Mouse (Mus musculus): ENCODE data around the gene Dnm3. TPM values are rescaled to one million over a fixed set of nuclear protein-coding genes. Genes with fewer than 3 reads are reported as not detected.

Gene Dnm3
- polyA plus RNA-seq, 1 experiment from 2014 or later, result 11.3 TPM

DNA sequence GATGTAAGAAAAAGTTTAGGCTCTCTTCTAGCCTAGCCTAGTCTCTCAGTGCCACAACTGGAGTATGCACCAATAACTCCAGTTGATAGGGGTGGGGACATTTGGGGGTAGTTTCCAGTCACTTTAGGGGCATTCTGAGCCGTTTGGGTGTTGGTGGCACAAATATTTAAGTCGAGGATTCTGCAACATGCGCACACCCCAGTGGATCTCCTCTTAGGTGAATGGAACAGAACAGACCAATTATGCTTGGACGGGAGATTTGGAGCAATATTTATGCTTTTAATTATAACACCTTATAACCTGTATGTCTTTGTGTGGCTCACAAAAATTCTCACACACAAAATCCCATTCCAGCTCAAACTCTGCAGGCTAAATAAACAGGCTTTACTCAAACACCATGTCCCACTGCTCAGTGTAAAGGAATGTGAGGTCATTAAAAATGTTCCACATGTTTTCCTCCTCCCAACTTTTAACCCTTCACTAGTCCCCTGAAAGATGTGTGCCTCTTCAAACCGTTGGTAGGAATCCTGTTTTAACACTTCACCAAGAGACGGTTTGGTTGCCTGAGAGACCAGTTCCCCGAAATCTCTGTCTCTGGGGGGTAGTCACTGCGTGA is 462.5 kb downstream of the Dnm3 start:
- Histone ChIP-seq H3K9ac (replicated peaks; ENCODE audit: low read length) (no peak overlapping the region), H3K36me3 (replicated peaks; ENCODE audit: control insufficient read depth, insufficient read depth, low read depth, low read length) (no peaks in the 10 kb centered on the region), H3K27ac (replicated peaks; ENCODE audit: low read depth, low read length) (peak overlapping the region; percentile 95), H3K9me3 (replicated peaks; ENCODE audit: control insufficient read depth, low read length) (no peaks in the 10 kb centered on the region), H3K4me2 (ENCODE audit: low read depth, low read length) (no peak overlapping the region), H3K27me3 (ENCODE audit: control insufficient read depth, insufficient read depth, low read length) (no peaks in the 10 kb centered on the region), H3K4me1 (ENCODE audit: control insufficient read depth, insufficient read depth, low read length) (peaks cover 2% of the 10 kb centered on the region; the same call in 1 of the 2 replicates), H3K4me3 (ENCODE audit: low read depth, low read length) (no peak overlapping the region)
- WGBS, result 31% methylated on average over 8 of the region's 8 CpGs
- DNase-seq (ENCODE audit: low spot score) (peak; percentile 74), ATAC-seq (replicated peaks; ENCODE audit: insufficient number of reproducible peaks, low FRiP score, low TSS enrichment, low read depth) (no peak)

DNA sequence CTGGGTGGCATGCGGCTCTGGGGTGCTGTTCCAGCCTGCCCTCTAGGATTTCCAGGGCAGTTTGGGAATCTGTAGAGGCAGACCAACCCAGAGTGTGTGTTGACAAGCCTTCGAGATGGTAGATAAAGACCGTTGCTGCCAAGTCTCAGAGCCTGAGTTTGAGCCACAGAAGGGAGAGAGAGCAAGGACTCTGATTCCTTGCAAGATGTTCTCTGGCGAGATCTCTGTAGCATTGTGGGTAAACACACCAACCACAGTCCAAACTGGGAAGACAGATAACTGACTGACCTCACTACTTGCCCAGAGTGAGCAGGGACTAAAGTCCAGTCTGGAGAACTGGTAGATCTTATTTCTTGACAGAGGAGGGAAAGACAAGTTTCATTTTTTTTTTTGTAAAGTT is 464.3 kb downstream of the Dnm3 start:
- WGBS, result 72% methylated on average over 4 of the region's 4 CpGs
- ATAC-seq (replicated peaks; ENCODE audit: insufficient number of reproducible peaks, low FRiP score, low TSS enrichment, low read depth), result no peak

DNA sequence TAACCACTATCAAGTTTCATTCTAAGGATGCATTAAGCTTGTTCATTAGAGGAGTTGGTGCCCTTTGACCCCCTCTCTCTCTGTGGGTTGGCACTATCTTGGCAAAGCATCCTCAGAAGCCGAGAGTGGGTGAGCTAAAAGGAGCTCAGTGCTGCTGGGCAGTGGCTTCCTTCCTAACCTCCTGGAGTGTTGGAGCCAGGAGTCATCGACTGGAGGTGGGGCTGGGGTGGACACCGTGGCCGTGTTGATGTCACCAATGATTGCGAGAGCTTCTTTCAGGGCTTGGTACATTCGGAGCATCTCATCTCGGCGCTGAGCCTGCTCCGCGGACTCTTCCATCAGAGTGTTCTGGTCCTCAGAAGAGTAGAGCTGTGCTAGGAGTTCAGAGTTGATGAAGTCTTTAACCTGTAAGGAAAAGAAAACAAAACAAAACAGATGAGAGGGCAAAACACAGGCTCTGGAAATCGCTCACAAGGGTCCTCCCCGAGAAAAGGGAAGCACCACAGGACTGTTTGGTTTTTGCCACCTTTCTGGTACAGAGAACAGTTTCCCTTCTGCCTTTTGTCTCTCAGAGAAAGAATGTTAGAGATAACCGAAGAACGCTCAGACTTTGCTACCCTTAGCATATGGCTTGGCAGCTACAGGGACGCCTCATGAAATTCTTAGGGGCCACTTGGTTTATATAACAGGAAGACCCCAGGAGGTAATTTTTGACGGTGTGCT is 466.1 kb downstream of the Dnm3 start:
- no peaks in the 10 kb centered on the region for H3K27me3 ChIP-seq (ENCODE audit: control insufficient read depth, insufficient read depth, low read length)
- no peak overlapping the region for H3K27ac ChIP-seq (replicated peaks; ENCODE audit: low read depth, low read length)
- DNase-seq (ENCODE audit: low spot score) (no peak), ATAC-seq (replicated peaks; ENCODE audit: insufficient number of reproducible peaks, low FRiP score, low TSS enrichment, low read depth) (no peak)
- H3K36me3 ChIP-seq (replicated peaks; ENCODE audit: control insufficient read depth, insufficient read depth, low read depth, low read length), result no peaks in the 10 kb centered on the region
- no peak overlapping the region for H3K4me3 ChIP-seq (ENCODE audit: low read depth, low read length)
- peaks cover 8% of the 10 kb centered on the region for H3K4me1 ChIP-seq (ENCODE audit: control insufficient read depth, insufficient read depth, low read length)
- H3K9ac ChIP-seq (replicated peaks; ENCODE audit: low read length), result no peak overlapping the region
- WGBS, result 78% methylated on average over 16 of the region's 16 CpGs
- no peak overlapping the region for H3K4me2 ChIP-seq (ENCODE audit: low read depth, low read length)
- H3K9me3 ChIP-seq (replicated peaks; ENCODE audit: control insufficient read depth, low read length), result no peaks in the 10 kb centered on the region

More for the DNA sequence above, 464.3 kb downstream of the Dnm3 start:
- H3K9me3 ChIP-seq (replicated peaks; ENCODE audit: control insufficient read depth, low read length), result no peaks in the 10 kb centered on the region
- no peak overlapping the region for H3K9ac ChIP-seq (replicated peaks; ENCODE audit: low read length)
- H3K4me2 ChIP-seq (ENCODE audit: low read depth, low read length), result no peak overlapping the region
- H3K36me3 ChIP-seq (replicated peaks; ENCODE audit: control insufficient read depth, insufficient read depth, low read depth, low read length), result no peaks in the 10 kb centered on the region
- DNase-seq (ENCODE audit: low spot score), result no peak
- no peak overlapping the region for H3K4me3 ChIP-seq (ENCODE audit: low read depth, low read length)
- peaks cover 8% of the 10 kb centered on the region for H3K4me1 ChIP-seq (ENCODE audit: control insufficient read depth, insufficient read depth, low read length)
- peak overlapping the region; percentile 58 for H3K27ac ChIP-seq (replicated peaks; ENCODE audit: low read depth, low read length)
- no peaks in the 10 kb centered on the region for H3K27me3 ChIP-seq (ENCODE audit: control insufficient read depth, insufficient read depth, low read length)

DNA sequence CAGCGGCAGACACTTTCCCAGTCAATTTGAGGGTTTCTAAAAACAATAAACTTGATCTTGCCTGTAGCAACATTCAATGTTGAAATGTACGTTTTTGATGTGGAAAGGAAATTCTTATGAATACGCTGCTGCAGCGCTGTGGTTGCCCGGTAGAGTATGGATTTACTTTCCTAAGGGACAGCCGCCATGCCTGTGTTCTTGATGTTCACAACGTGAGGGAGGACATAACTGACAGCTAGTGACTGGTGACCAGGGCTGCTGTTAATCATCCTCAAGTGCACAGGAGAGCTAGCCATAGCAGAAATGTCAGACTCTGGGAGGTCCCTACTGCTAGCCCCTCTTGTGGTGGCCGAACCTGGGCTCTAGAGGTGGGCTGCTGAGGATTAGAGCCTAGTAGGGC is 468.7 kb downstream of the Dnm3 start:
- DNase-seq (ENCODE audit: low spot score), result peak; percentile 59
- H3K4me2 ChIP-seq (ENCODE audit: low read depth, low read length), result no peak overlapping the region

DNA sequence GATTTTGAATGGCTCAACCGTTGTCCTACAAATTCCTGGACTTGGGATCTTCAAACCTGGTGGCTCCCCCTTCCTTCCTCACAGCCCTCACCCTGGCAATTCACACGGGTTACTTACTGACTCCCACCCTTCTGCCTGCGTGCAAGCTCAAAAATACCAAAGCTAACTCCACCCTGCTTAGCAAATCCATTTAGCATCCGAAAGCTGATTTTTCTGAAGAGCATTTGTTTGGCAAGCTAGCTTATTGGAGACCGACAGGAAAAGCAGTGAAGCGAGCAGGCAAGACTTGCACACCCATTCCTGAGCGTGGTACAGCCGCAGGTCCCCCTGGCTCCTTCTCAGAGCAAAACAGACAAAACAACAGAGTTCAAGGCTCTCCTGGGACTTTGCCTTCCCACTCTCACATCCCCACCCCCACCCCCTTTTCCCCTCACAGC is 469.2 kb downstream of the Dnm3 start:
- DNase-seq (ENCODE audit: low spot score), result peak; percentile 67

More for the DNA sequence above, 468.7 kb downstream of the Dnm3 start:
- Histone ChIP-seq H3K27me3 (ENCODE audit: control insufficient read depth, insufficient read depth, low read length) (no peaks in the 10 kb centered on the region), H3K36me3 (replicated peaks; ENCODE audit: control insufficient read depth, insufficient read depth, low read depth, low read length) (no peaks in the 10 kb centered on the region), H3K4me1 (ENCODE audit: control insufficient read depth, insufficient read depth, low read length) (peaks cover 10% of the 10 kb centered on the region), H3K27ac (replicated peaks; ENCODE audit: low read depth, low read length) (peak overlapping the region; percentile 96), H3K9me3 (replicated peaks; ENCODE audit: control insufficient read depth, low read length) (no peaks in the 10 kb centered on the region), H3K9ac (replicated peaks; ENCODE audit: low read length) (peak overlapping the region; percentile 38; the same call in 1 of the 2 replicates), H3K4me3 (ENCODE audit: low read depth, low read length) (no peak overlapping the region)
- ATAC-seq (replicated peaks; ENCODE audit: insufficient number of reproducible peaks, low FRiP score, low TSS enrichment, low read depth), result no peak
- 27% methylated on average over 8 of the region's 8 CpGs for WGBS

DNA sequence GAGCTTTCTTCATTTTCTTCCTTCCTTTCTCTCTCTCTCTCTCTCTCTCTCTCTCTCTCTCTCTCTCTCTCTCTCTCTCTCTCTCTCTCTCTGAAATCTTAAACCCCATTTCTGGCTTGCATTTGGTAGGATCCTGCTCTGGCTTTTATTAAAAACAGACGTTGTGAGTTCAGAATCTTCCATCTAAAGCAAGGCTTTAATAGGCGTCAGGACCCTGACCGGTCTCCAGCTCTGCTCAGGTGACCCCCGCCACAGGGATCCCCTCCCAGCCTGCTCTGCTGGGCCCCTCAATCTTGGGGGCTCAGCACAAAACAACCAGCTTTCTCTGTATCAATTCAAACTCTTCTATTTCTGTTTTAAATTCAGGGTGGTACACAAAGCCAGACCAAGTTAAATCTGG is 469.6 kb downstream of the Dnm3 start:
- WGBS, result 23% methylated on average over 4 of the region's 4 CpGs
- H3K36me3 ChIP-seq (replicated peaks; ENCODE audit: control insufficient read depth, insufficient read depth, low read depth, low read length), result no peaks in the 10 kb centered on the region
- no peak overlapping the region for H3K4me3 ChIP-seq (ENCODE audit: low read depth, low read length)
- H3K4me1 ChIP-seq (ENCODE audit: control insufficient read depth, insufficient read depth, low read length), result peaks cover 10% of the 10 kb centered on the region
- peak overlapping the region; percentile 96 for H3K27ac ChIP-seq (replicated peaks; ENCODE audit: low read depth, low read length)
- ATAC-seq (replicated peaks; ENCODE audit: insufficient number of reproducible peaks, low FRiP score, low TSS enrichment, low read depth) (peak; percentile 69; the same call in 1 of the 2 replicates), DNase-seq (ENCODE audit: low spot score) (peak; percentile 89)
- H3K9me3 ChIP-seq (replicated peaks; ENCODE audit: control insufficient read depth, low read length), result no peaks in the 10 kb centered on the region
- no peak overlapping the region; the same call in 1 of the 2 replicates for H3K4me2 ChIP-seq (ENCODE audit: low read depth, low read length)
- no peaks in the 10 kb centered on the region for H3K27me3 ChIP-seq (ENCODE audit: control insufficient read depth, insufficient read depth, low read length)
- H3K9ac ChIP-seq (replicated peaks; ENCODE audit: low read length), result peak overlapping the region; percentile 26; the same call in 1 of the 2 replicates

More for the DNA sequence above, 469.2 kb downstream of the Dnm3 start:
- Histone ChIP-seq H3K36me3 (replicated peaks; ENCODE audit: control insufficient read depth, insufficient read depth, low read depth, low read length) (no peaks in the 10 kb centered on the region), H3K4me3 (ENCODE audit: low read depth, low read length) (no peak overlapping the region), H3K4me1 (ENCODE audit: control insufficient read depth, insufficient read depth, low read length) (peaks cover 10% of the 10 kb centered on the region), H3K27ac (replicated peaks; ENCODE audit: low read depth, low read length) (peak overlapping the region; percentile 96), H3K9me3 (replicated peaks; ENCODE audit: control insufficient read depth, low read length) (no peaks in the 10 kb centered on the region), H3K4me2 (ENCODE audit: low read depth, low read length) (no peak overlapping the region), H3K27me3 (ENCODE audit: control insufficient read depth, insufficient read depth, low read length) (no peaks in the 10 kb centered on the region), H3K9ac (replicated peaks; ENCODE audit: low read length) (peak overlapping the region; percentile 26; the same call in 1 of the 2 replicates)
- WGBS, result 25% methylated on average over 8 of the region's 8 CpGs
- ATAC-seq (replicated peaks; ENCODE audit: insufficient number of reproducible peaks, low FRiP score, low TSS enrichment, low read depth), result peak; percentile 50

DNA sequence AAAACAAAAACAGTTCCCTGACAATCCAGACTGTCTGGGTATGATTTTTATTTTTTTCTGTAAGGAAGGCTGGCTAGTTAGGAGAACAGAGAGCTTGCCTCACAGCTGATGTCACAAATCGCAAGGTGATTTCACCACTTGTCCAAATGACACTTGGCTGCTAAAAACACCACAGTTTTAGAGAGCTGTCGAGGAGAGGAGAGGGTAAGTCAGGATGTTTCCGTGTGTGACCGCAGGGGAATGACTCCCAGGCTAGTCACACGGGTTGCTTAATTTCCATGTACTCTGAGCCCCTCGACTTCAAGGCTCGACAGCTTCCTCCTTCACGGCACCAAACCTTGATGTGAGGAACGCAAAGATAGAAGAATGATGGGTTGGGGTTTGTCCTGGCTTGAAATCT is 471.7 kb downstream of the Dnm3 start:
- H3K9ac ChIP-seq (replicated peaks; ENCODE audit: low read length), result 0 out of 2 replicates have a peak overlapping the region, but pooled peaks have one; percentile 18
- no peaks in the 10 kb centered on the region for H3K9me3 ChIP-seq (replicated peaks; ENCODE audit: control insufficient read depth, low read length)
- WGBS, result 70% methylated on average over 9 of the region's 9 CpGs
- no peaks in the 10 kb centered on the region for H3K36me3 ChIP-seq (replicated peaks; ENCODE audit: control insufficient read depth, insufficient read depth, low read depth, low read length)
- DNase-seq (ENCODE audit: low spot score), result no peak
- H3K4me1 ChIP-seq (ENCODE audit: control insufficient read depth, insufficient read depth, low read length), result peaks cover 10% of the 10 kb centered on the region
- no peak overlapping the region for H3K4me2 ChIP-seq (ENCODE audit: low read depth, low read length)
- no peaks in the 10 kb centered on the region for H3K27me3 ChIP-seq (ENCODE audit: control insufficient read depth, insufficient read depth, low read length)
- H3K4me3 ChIP-seq (ENCODE audit: low read depth, low read length), result no peak overlapping the region
- ATAC-seq (replicated peaks; ENCODE audit: insufficient number of reproducible peaks, low FRiP score, low TSS enrichment, low read depth), result no peak
- H3K27ac ChIP-seq (replicated peaks; ENCODE audit: low read depth, low read length), result peak overlapping the region; percentile 56
